Mouse (Mus musculus): ENCODE measurements around the gene Gm21149. TPM values are rescaled to one million over a fixed set of nuclear protein-coding genes. Genes with fewer than 3 reads are reported as not detected.
"Not testable (repeated sequence)": the region's sequence is repeated elsewhere in the genome, so short reads cannot be mapped to it uniquely, and the experiment has no call there.

Gm21149 gene
- polyA plus RNA-seq (2016; fragmentation: Nextera tagmentation; extraction: Ambion mirVana), result not detected in 2 replicates

GRCm38 (mm10) chr5:15476423-15476822, at the start of gene Gm21149:
Gm21149 (minus strand) TSS chr5:15476523.
- not testable (repeated sequence) for H3K4me3 ChIP-seq; H3K27ac ChIP-seq; H3K4me1 ChIP-seq (replicated peaks); H3K36me3 ChIP-seq; DNase-seq (ENCODE audit: low spot score); H3K27me3 ChIP-seq (ENCODE audit: insufficient read depth, poor library complexity, severe bottlenecking)
- 66% methylated on average over 1 of the region's 1 CpGs for WGBS
- peaks cover 40% of the 10 kb centered on the region for H3K9me3 ChIP-seq

- H3K4me1 ChIP-seq (replicated peaks); H3K36me3 ChIP-seq; DNase-seq (ENCODE audit: low spot score); H3K4me3 ChIP-seq; H3K27me3 ChIP-seq (ENCODE audit: insufficient read depth, poor library complexity, severe bottlenecking); H3K27ac ChIP-seq: not testable (repeated sequence)
- peaks cover 39% of the 10 kb centered on the region for H3K9me3 ChIP-seq
Measured at GRCm38 (mm10) chr5:15522470-15522869, 46.1 kb upstream of the Gm21149 start.

GRCm38 (mm10) chr5:15522028-15522427, 45.7 kb upstream of the Gm21149 start:
- H3K9me3 ChIP-seq, result peaks cover 36% of the 10 kb centered on the region
- H3K4me3 ChIP-seq; H3K27ac ChIP-seq; DNase-seq (ENCODE audit: low spot score); H3K36me3 ChIP-seq; H3K4me1 ChIP-seq (replicated peaks); H3K27me3 ChIP-seq (ENCODE audit: insufficient read depth, poor library complexity, severe bottlenecking): not testable (repeated sequence)
- WGBS, result 37% methylated on average over 2 of the region's 2 CpGs

GRCm38 (mm10) chr5:15520418-15520817, 44.1 kb upstream of the Gm21149 start:
- H3K36me3 ChIP-seq; H3K4me3 ChIP-seq; H3K4me1 ChIP-seq (replicated peaks); H3K27ac ChIP-seq; DNase-seq (ENCODE audit: low spot score); H3K27me3 ChIP-seq (ENCODE audit: insufficient read depth, poor library complexity, severe bottlenecking): not testable (repeated sequence)
- peaks cover 21% of the 10 kb centered on the region for H3K9me3 ChIP-seq
- WGBS, result 22% methylated on average over 5 of the region's 5 CpGs

- H3K4me1 ChIP-seq (replicated peaks); DNase-seq (ENCODE audit: low spot score); H3K27me3 ChIP-seq (ENCODE audit: insufficient read depth, poor library complexity, severe bottlenecking); H3K36me3 ChIP-seq; H3K4me3 ChIP-seq; H3K27ac ChIP-seq: not testable (repeated sequence)
- H3K9me3 ChIP-seq, result peaks cover 31% of the 10 kb centered on the region
- 78% methylated on average over 2 of the region's 2 CpGs for WGBS
Measured at GRCm38 (mm10) chr5:15517150-15517549, 40.8 kb upstream of the Gm21149 start.

GRCm38 (mm10) chr5:15512236-15512635, 35.9 kb upstream of the Gm21149 start:
- not testable (repeated sequence) for H3K36me3 ChIP-seq; H3K4me1 ChIP-seq (replicated peaks); H3K27me3 ChIP-seq (ENCODE audit: insufficient read depth, poor library complexity, severe bottlenecking); DNase-seq (ENCODE audit: low spot score); H3K27ac ChIP-seq; H3K4me3 ChIP-seq
- H3K9me3 ChIP-seq, result peaks cover 48% of the 10 kb centered on the region
- 69% methylated on average over 3 of the region's 3 CpGs for WGBS

GRCm38 (mm10) chr5:15509911-15510310, 33.6 kb upstream of the Gm21149 start:
- not testable (repeated sequence) for H3K36me3 ChIP-seq; DNase-seq (ENCODE audit: low spot score); H3K27me3 ChIP-seq (ENCODE audit: insufficient read depth, poor library complexity, severe bottlenecking); H3K4me3 ChIP-seq; H3K4me1 ChIP-seq (replicated peaks); H3K27ac ChIP-seq
- WGBS, result 74% methylated on average over 1 of the region's 1 CpGs
- H3K9me3 ChIP-seq, result peaks cover 61% of the 10 kb centered on the region

GRCm38 (mm10) chr5:15508460-15509451, 32.4 kb upstream of the Gm21149 start:
- 69% methylated on average over 6 of the region's 6 CpGs for WGBS
- not testable (repeated sequence) for H3K4me1 ChIP-seq (replicated peaks); H3K27me3 ChIP-seq (ENCODE audit: insufficient read depth, poor library complexity, severe bottlenecking); DNase-seq (ENCODE audit: low spot score); H3K4me3 ChIP-seq; H3K27ac ChIP-seq; H3K36me3 ChIP-seq
- H3K9me3 ChIP-seq, result peaks cover 59% of the 10 kb centered on the region

- H3K27ac ChIP-seq; H3K4me1 ChIP-seq (replicated peaks); H3K27me3 ChIP-seq (ENCODE audit: insufficient read depth, poor library complexity, severe bottlenecking); DNase-seq (ENCODE audit: low spot score); H3K4me3 ChIP-seq; H3K36me3 ChIP-seq: not testable (repeated sequence)
- peaks cover 61% of the 10 kb centered on the region for H3K9me3 ChIP-seq
- WGBS, result 65% methylated on average over 6 of the region's 6 CpGs
Measured at GRCm38 (mm10) chr5:15507757-15508459, 31.6 kb upstream of the Gm21149 start.

GRCm38 (mm10) chr5:15507309-15507619, 30.9 kb upstream of the Gm21149 start:
- DNase-seq (ENCODE audit: low spot score), result no peak
- H3K27ac ChIP-seq, result no peak overlapping the region
- H3K36me3 ChIP-seq, result no peaks in the 10 kb centered on the region
- 82% methylated on average over 3 of the region's 3 CpGs for WGBS
- H3K27me3 ChIP-seq (ENCODE audit: insufficient read depth, poor library complexity, severe bottlenecking), result no peaks in the 10 kb centered on the region
- no peaks in the 10 kb centered on the region for H3K4me1 ChIP-seq (replicated peaks)
- H3K4me3 ChIP-seq, result no peak overlapping the region
- H3K9me3 ChIP-seq, result peaks cover 61% of the 10 kb centered on the region

GRCm38 (mm10) chr5:15506575-15507308, 30.4 kb upstream of the Gm21149 start:
- peaks cover 58% of the 10 kb centered on the region for H3K9me3 ChIP-seq
- DNase-seq (ENCODE audit: low spot score), result peak; percentile 46
- H3K36me3 ChIP-seq, result no peaks in the 10 kb centered on the region
- H3K4me1 ChIP-seq (replicated peaks), result no peaks in the 10 kb centered on the region
- WGBS, result 50% methylated on average over 16 of the region's 16 CpGs
- H3K4me3 ChIP-seq, result 0 out of 2 replicates have a peak overlapping the region, but pooled peaks have one; percentile 3
- H3K27ac ChIP-seq, result no peak overlapping the region
- no peaks in the 10 kb centered on the region for H3K27me3 ChIP-seq (ENCODE audit: insufficient read depth, poor library complexity, severe bottlenecking)

GRCm38 (mm10) chr5:15498774-15499400, 22.6 kb upstream of the Gm21149 start:
- not testable (repeated sequence) for H3K27me3 ChIP-seq (ENCODE audit: insufficient read depth, poor library complexity, severe bottlenecking); H3K4me3 ChIP-seq

More at GRCm38 (mm10) chr5:15498774-15499400, 22.6 kb upstream of the Gm21149 start:
- H3K4me1 ChIP-seq (replicated peaks); H3K27ac ChIP-seq; H3K36me3 ChIP-seq; DNase-seq (ENCODE audit: low spot score): not testable (repeated sequence)
- 34% methylated on average over 5 of the region's 5 CpGs for WGBS
- peaks cover 61% of the 10 kb centered on the region for H3K9me3 ChIP-seq

Data from hindbrain, embryonic 10.5 days (tissue).